Mouse (Mus musculus) heart, adult 8-10 months (tissue): ENCODE measurements around the gene Alkbh7. TPM values are rescaled to one million over a fixed set of nuclear protein-coding genes. Genes with fewer than 3 reads are reported as not detected.

Source experiments
- DNase-seq: peaks from one replicate; pipeline ENCODE4 v3.0.0; 2022; ENCODE audit warnings: low spot score
- total RNA-seq, 4 experiments: library from RNA; stranded (reverse); gene quantifications; 2 replicates each; pipeline ENCODE4 v1.2.4; 2022

Gene Alkbh7
- total RNA-seq, 4 experiments from 2014 or later: 68.0 to 76.3 (median 74.3) TPM

DNA sequence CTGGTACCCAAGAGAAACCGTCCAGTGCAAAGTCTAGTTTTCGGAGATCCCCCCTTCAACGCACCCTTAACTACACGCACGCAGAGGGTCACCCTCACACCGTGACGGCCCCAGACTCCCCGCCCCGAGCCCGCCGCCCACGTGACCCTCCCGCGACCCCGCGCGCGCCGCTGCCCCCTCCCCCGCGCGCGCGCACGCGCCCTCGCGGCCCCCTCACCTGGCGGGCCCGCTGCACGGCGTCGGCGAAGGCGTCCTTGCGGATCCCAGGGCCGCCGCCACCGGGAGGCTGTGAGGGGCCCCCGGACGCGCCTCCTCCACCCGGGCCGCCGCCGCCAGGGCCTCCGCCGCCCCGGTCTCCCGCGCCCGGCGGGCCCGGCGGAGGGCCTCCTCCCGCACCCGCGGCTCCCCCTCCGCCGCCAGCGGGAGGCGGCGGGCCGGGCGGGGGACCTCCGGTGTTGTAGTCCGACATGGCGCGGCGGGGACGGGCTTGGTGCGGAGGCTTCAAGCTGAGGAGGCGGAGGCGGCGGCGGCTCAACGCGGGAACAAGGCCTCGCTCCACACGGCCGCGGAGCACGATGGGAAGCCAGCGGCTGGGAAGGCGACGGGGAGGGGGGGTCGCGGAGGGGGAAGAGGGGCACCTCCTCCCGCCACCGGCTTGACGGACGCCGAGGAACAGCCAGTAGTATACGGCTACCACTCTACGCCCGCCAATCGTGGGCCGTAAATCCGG is 34.0 kb downstream of the Alkbh7 start, which contains the start of gene Khsrp:
Gene Khsrp (minus strand): TSS at position 592 of the 730 bp plus-strand sequence.
- no peak for DNase-seq

DNA sequence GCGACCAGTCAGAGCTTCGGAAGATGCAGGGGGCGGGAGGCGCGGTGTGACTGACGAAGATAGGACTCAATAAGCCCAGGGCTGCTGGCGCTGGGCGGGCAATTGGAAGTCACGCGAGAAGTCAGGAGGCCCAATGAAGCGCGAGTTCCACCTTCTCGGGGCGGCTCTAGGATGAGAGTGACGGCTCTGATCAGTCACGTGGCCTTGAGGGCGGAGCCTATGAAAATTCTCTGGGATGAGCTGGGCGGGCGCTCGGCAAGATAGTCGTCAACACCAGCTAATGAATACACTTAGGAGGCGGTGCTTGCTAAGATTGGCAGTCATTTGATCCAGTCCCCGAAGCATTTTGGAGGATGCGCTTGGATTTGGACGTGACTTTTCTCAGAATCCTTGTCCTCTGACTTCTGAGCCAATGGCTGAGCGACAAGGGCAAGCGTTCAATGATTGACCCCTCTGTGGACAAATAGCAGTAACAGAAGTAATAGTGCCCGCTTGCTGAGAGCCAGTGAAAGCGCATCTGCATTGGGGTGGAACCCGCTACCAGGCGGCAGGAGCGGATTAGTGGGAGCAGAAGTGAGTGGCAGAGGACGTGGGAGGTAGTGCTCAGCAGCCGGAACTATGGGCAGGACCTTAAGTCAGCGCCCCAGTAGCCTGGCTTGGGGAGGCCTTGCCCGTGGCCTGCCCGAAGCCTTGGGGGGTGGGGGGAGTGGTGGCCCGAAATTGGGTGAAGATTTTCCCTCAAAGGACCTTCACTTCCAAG is 34.7 kb downstream of the Alkbh7 start:
- DNase-seq: peak; percentile 100

DNA sequence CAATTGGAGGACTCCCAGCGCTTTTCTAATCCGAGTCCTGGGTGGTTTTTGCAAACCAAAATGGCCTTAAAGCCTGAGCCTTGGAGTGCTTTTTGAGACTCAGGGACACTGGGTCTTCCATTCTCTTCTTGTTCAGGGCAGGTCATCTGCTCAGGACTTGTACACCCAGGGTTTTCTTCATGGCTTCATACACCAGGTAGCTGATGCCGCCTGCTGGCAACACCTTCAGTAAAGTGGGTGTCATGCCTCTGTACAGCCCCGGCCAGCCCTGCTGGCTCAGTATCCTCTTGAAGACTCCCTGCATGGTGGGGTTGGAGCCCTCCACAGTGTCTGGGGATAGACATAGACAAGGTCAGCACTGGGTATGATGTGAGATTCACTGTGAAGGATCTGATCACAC is 35.7 kb downstream of the Alkbh7 start:
- DNase-seq: no peak

DNA sequence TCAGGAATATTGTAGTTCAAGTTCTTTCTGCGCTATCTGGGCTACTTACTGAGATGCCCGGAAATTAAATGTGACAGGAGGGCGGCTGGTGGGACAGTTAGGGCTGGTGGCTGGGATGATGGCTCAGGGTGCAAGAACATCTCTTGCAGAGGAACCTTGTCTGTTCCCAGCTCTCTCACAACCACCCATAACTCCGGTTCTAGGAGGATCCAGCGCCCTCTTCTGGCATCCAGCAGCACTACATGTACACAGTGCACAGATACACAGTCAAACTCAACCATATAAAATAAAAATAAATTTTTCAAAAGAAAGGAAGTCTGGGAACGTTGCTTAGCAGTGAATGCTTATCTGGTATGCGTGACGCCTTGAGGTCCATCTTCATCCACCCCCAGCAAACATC is 41.8 kb downstream of the Alkbh7 start:
- DNase-seq: no peak

DNA sequence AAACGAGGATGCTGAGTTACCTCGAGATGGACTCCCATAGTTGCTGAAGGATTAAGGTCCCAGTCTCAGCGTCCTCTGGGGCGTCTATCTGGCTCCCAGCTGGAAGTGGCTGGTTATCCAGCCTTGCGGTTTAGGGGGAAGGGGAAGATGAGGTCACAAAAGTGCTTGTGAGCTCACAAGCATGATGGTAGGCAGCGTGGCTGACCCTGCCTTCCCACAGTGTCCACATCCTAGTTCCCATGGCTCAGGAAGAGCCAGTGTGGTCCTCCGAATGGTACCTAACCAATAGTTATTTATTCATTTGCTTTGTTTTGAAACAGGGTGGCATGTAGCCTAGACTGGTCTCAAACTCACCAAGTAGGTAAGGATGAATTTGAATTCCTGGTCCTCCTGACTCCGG is 44.4 kb downstream of the Alkbh7 start, which contains the start of gene Slc25a41:
Gene Slc25a41 (minus strand): TSS at position 101 of the 400 bp plus-strand sequence.
- no peak for DNase-seq

DNA sequence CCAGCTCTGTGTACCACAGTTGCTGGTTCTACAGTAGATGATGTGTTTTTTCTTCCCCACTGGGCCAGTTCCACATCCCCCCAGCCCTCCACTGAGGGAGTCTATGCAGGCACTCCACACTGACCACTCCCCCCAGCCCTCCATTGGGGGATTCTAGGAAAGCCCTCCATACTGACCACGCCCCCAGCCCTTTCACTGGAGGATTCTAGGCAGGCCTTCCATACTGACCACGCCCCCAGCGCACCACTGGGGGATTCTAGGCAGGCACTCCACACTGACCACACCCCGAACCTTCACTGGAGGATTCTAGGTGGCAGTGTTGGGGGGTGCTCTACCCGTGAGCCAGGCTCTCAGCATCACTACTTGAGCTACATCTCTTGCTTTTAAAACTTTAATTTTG is 50.3 kb downstream of the Alkbh7 start:
- no peak for DNase-seq

DNA sequence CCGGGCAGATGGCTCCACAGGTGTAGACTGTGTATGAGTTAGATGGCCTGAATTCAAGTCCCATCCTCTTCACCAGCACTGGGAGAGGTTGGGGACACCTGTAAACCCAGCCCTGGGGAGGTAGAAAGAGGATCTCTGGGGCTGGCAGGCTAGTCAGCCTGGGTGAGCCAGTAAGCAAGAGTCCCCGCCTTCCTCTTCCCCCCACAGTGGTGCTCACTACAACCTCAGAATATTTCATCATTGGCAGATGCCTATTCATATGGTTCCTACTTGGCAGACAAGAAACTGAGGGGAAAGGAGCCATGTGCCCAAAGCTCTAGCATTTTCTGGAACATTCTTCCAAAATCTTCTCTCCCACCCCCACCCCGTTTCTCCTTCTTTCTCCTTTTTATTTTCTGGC is 51.7 kb downstream of the Alkbh7 start:
- DNase-seq: no peak

Other genes with a start within 250 kb of the Alkbh7 start
- gene Nrtn, start 239.8 kb upstream of the Alkbh7 start, total RNA-seq: 10 to 100 TPM; 22.4 to 26.7 (median 24.6) TPM
- gene Dus3l, start 232.6 kb upstream of the Alkbh7 start, total RNA-seq: 10 to 100 TPM; 15.6 to 18.5 (median 16.6) TPM
- under 1 TPM; 0.31 to 0.60 (median 0.43) TPM for gene Prr22, start 227.1 kb upstream of the Alkbh7 start, total RNA-seq
- 1 to 10 TPM; 1.6 to 3.5 (median 2.7) TPM for gene Rfx2, start 166.3 kb upstream of the Alkbh7 start, total RNA-seq
- not detected for gene Acsbg2, start 122.9 kb upstream of the Alkbh7 start, total RNA-seq
- gene 1700061G19Rik, start 121.9 kb upstream of the Alkbh7 start, total RNA-seq: not detected
- 10 to 100 TPM; 23.3 to 26.9 (median 26.4) TPM for gene Mllt1, start 61.9 kb upstream of the Alkbh7 start, total RNA-seq
- gene Acer1, start 15.2 kb upstream of the Alkbh7 start, total RNA-seq: not detected
- 10 to 100 TPM; 77.9 to 82.7 (median 80.2) TPM for gene Clpp, start 7.0 kb upstream of the Alkbh7 start, total RNA-seq
- not detected for gene Pspn, start 2.7 kb downstream of the Alkbh7 start, total RNA-seq
- 10 to 100 TPM; 17.7 to 25.1 (median 20.6) TPM for gene Gtf2f1, start 13.9 kb downstream of the Alkbh7 start, total RNA-seq
- under 1 TPM in 2 of 4 experiments, not detected in 2; 0.37 to 0.60 TPM for gene Gm17949, start 14.1 kb downstream of the Alkbh7 start, total RNA-seq
- gene Khsrp, start 34.2 kb downstream of the Alkbh7 start, total RNA-seq: 10 to 100 TPM; 35.0 to 47.6 (median 38.6) TPM
- gene Slc25a41, start 44.3 kb downstream of the Alkbh7 start, total RNA-seq: not detected
- under 1 TPM in 2 of 4 experiments, not detected in 2; 0.23 to 0.72 TPM for gene Crb3, start 61.8 kb downstream of the Alkbh7 start, total RNA-seq
- gene Slc25a23, start 62.5 kb downstream of the Alkbh7 start, total RNA-seq: 10 to 100 TPM; 64.7 to 74.7 (median 70.4) TPM
- 1 to 10 TPM in 2 of 4 experiments, under 1 TPM in 2; 0.90 to 1.6 (median 1.2) TPM for gene Dennd1c, start 81.2 kb downstream of the Alkbh7 start, total RNA-seq
- gene Tubb4a, start 90.4 kb downstream of the Alkbh7 start, total RNA-seq: 1 to 10 TPM; 1.1 to 1.7 (median 1.4) TPM
- gene Tnfsf9, start 108.0 kb downstream of the Alkbh7 start, total RNA-seq: under 1 TPM; 0.25 to 0.83 (median 0.43) TPM
- not detected for gene Cd70, start 152.4 kb downstream of the Alkbh7 start, total RNA-seq
- gene Tnfsf14, start 196.8 kb downstream of the Alkbh7 start, total RNA-seq: under 1 TPM in 1 of 4 experiments, not detected in 3; 0.20 TPM
- 100 to 1,000 TPM in 2 of 4 experiments, 10 to 100 TPM in 2; 65.8 to 155 (median 120) TPM for gene C3, start 230.8 kb downstream of the Alkbh7 start, total RNA-seq